Mouse (Mus musculus) kidney, adult 2 months (tissue): ENCODE measurements around the gene Rgs12.

Source experiments
- CTCF ChIP-seq: fragments of 200-500 bp; conservative IDR thresholded peaks from 2 replicates; pipeline ENCODE4 v1.5.1; 2011; ENCODE audit warnings: low read depth, mild to moderate bottlenecking, control low read depth, low read length, moderate library complexity, mixed read lengths; ENCODE audit not compliant: insufficient read depth, insufficient read length
- POLR2A ChIP-seq: fragments of 200-500 bp; IDR thresholded peaks from one replicate; pipeline ENCODE4 v1.6.1; 2011; ENCODE audit warnings: low read depth, low read length, control low read depth

DNA sequence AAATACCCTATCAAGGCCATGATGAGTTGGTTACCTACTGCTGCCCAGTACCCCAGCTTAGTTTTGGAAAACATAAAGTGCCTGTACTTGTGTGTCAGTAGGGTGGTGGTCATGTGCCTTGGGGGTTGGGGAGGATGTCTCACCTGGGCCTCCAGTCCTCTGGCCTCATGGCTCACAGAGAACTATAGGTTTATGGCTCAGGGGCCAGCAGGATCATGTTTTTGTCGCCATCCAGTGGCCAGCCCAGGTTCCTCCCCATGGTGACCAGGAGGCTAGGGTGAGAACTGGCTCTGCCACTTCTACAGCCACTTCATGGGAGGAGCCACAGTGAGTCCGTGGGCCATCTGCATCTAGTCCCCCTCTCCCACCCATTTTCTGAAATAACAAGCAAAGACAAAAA is 75.7 kb downstream of the Rgs12 start:
- TF ChIP-seq CTCF = peak; percentile 76
- no peak for TF ChIP-seq POLR2A
